Mouse (Mus musculus) MEL (cell line): ENCODE measurements around the gene Adgre5. TPM values are rescaled to one million over a fixed set of nuclear protein-coding genes. Genes with fewer than 3 reads are reported as not detected.
A peak's percentile ranks its signal among the peaks of the same experiment; 100 is the strongest.

Experiments
- DNase-seq: peaks from one replicate; pipeline ENCODE4 v3.0.0; 2011; ENCODE audit warnings: low read depth, low spot score
- H3K27ac ChIP-seq: 2 replicates; pipeline ENCODE4 v1.5.1; 2012; ENCODE audit warnings: low read depth, mild to moderate bottlenecking, control low read depth, low read length, moderate library complexity; ENCODE audit not compliant: control insufficient read depth
- H3K27me3 ChIP-seq, 2 experiments: fragments of 150-350 bp in 1 of 2; sonication (generic) in 1 of 2; 2 replicates each; pipeline ENCODE4 v1.6.1; 2012; ENCODE audit warnings: low read length in 2 of 2, mild to moderate bottlenecking in 2 of 2, improper control_type of control experiment in 1 of 2, moderate library complexity in 1 of 2; ENCODE audit not compliant: insufficient read depth in 2 of 2, control insufficient read depth in 1 of 2
- H3K36me3 ChIP-seq, 2 experiments: 2 replicates each; pipeline ENCODE4 v1.6.1; 2012 to 2014; ENCODE audit warnings: low read length in 2 of 2, improper control_type of control experiment in 1 of 2, inconsistent platforms in 1 of 2, mild to moderate bottlenecking in 1 of 2; ENCODE audit not compliant: insufficient read depth in 2 of 2, control insufficient read depth in 1 of 2
- H3K4me1 ChIP-seq, 2 experiments: fragments of 150-350 bp in 1 of 2; sonication (generic) in 1 of 2; 2 replicates each; pipeline ENCODE4 v1.6.1; 2012; ENCODE audit warnings: low read length in 2 of 2, improper control_type of control experiment in 1 of 2, mild to moderate bottlenecking in 1 of 2; ENCODE audit not compliant: insufficient read depth in 2 of 2, control insufficient read depth in 1 of 2
- H3K4me3 ChIP-seq, 2 experiments: fragments of 150-350 bp in 1 of 2; sonication (generic) in 1 of 2; 2 replicates each; pipeline ENCODE4 v1.5.1; 2012; ENCODE audit warnings: low read depth in 2 of 2, low read length in 2 of 2, mild to moderate bottlenecking in 2 of 2, moderate library complexity in 2 of 2, control low read depth in 1 of 2, improper control_type of control experiment in 1 of 2; ENCODE audit not compliant: control insufficient read depth in 1 of 2, insufficient read depth in 1 of 2
- H3K79me2 ChIP-seq: 2 replicates; pipeline ENCODE4 v1.6.1; 2012; ENCODE audit warnings: mild to moderate bottlenecking, low read length, moderate library complexity; ENCODE audit not compliant: control insufficient read depth, poor library complexity, insufficient read depth
- H3K9ac ChIP-seq: 2 replicates; pipeline ENCODE4 v1.6.1; 2012; ENCODE audit warnings: low read depth, mild to moderate bottlenecking, control low read depth, low read length, moderate library complexity; ENCODE audit not compliant: control insufficient read depth, poor library complexity, severe bottlenecking
- H3K9me3 ChIP-seq: fragments of 150-350 bp; sonication (generic); replicated peaks from 2 replicates; pipeline ENCODE4 v1.6.1; 2012; ENCODE audit warnings: mild to moderate bottlenecking, low read length, improper control_type of control experiment, moderate library complexity; ENCODE audit not compliant: insufficient read depth
- CHD1 ChIP-seq: IDR thresholded peaks from 2 replicates; pipeline ENCODE4 v1.6.1; 2012; ENCODE audit warnings: low read depth, mild to moderate bottlenecking, inconsistent platforms, low read length, improper control_type of control experiment
- CTCF ChIP-seq, 3 experiments: IDR thresholded peaks in 2 of 3; conservative IDR thresholded peaks in 1 of 3; 2 replicates each; pipeline ENCODE4 v1.5.1; 2011 to 2012; ENCODE audit warnings: low read length in 3 of 3, low read depth in 2 of 3, mild to moderate bottlenecking in 2 of 3, improper control_type of control experiment in 1 of 3, inconsistent platforms in 1 of 3, mixed read lengths in 1 of 3, moderate library complexity in 1 of 3; ENCODE audit not compliant: control insufficient read depth in 1 of 3, insufficient read depth in 1 of 3, poor library complexity in 1 of 3, severe bottlenecking in 1 of 3
- E2F4 ChIP-seq: IDR thresholded peaks from 2 replicates; pipeline ENCODE4 v1.6.1; 2011; ENCODE audit warnings: low read depth, low read length, improper control_type of control experiment, borderline replicate concordance
- ELF1 ChIP-seq: IDR thresholded peaks from 2 replicates; pipeline ENCODE4 v1.6.1; 2014; ENCODE audit warnings: low read depth, mild to moderate bottlenecking, inconsistent platforms, low read length, improper control_type of control experiment, moderate library complexity
- EP300 ChIP-seq, 2 experiments: IDR thresholded peaks; 2 replicates each; pipeline ENCODE4 v1.6.1; 2011; ENCODE audit warnings: improper control_type of control experiment in 2 of 2, low read length in 2 of 2, low read depth in 1 of 2, mild to moderate bottlenecking in 1 of 2
- ETS1 ChIP-seq: IDR thresholded peaks from 2 replicates; pipeline ENCODE4 v1.6.1; 2012; ENCODE audit warnings: low read depth, mild to moderate bottlenecking, inconsistent platforms, low read length, improper control_type of control experiment, moderate library complexity
- GATA1 ChIP-seq: IDR thresholded peaks from 2 replicates; pipeline ENCODE4 v1.6.1; 2011; ENCODE audit warnings: low read depth, low read length, improper control_type of control experiment
- JUND ChIP-seq: IDR thresholded peaks from 2 replicates; pipeline ENCODE4 v1.6.1; 2011; ENCODE audit warnings: low read depth, mild to moderate bottlenecking, improper control_type of control experiment, low read length
- KAT2A ChIP-seq: conservative IDR thresholded peaks from 2 replicates; pipeline ENCODE4 v1.6.1; 2012; ENCODE audit warnings: low read depth, low read length, improper control_type of control experiment, inconsistent platforms
- MAZ ChIP-seq: IDR thresholded peaks from 2 replicates; pipeline ENCODE4 v1.6.1; 2012; ENCODE audit warnings: low read depth, mild to moderate bottlenecking, inconsistent platforms, low read length, improper control_type of control experiment
- MXI1 ChIP-seq: IDR thresholded peaks from 2 replicates; pipeline ENCODE4 v1.6.1; 2011; ENCODE audit warnings: mild to moderate bottlenecking, low read depth, low read length, improper control_type of control experiment
- MYB ChIP-seq: IDR thresholded peaks from 2 replicates; pipeline ENCODE4 v1.6.1; 2011; ENCODE audit warnings: mild to moderate bottlenecking, low read depth, low read length, improper control_type of control experiment
- MYC ChIP-seq: IDR thresholded peaks from 2 replicates; pipeline ENCODE4 v1.6.1; 2011; ENCODE audit warnings: low read depth, mild to moderate bottlenecking, low read length, improper control_type of control experiment, moderate library complexity
- NRF1 ChIP-seq: IDR thresholded peaks from 2 replicates; pipeline ENCODE4 v1.6.1; 2014; ENCODE audit warnings: low read depth, mild to moderate bottlenecking, inconsistent platforms, low read length, improper control_type of control experiment, moderate library complexity; ENCODE audit not compliant: poor library complexity, insufficient read depth, severe bottlenecking
- POLR2A ChIP-seq, 2 experiments: IDR thresholded peaks; 2 replicates each; pipeline ENCODE4 v1.6.1; 2011 to 2012; ENCODE audit warnings: low read length in 2 of 2, mild to moderate bottlenecking in 2 of 2, control low read depth in 1 of 2, improper control_type of control experiment in 1 of 2, low read depth in 1 of 2, moderate library complexity in 1 of 2; ENCODE audit not compliant: control insufficient read depth in 1 of 2, insufficient read depth in 1 of 2, poor library complexity in 1 of 2
- RCOR1 ChIP-seq: IDR thresholded peaks from 2 replicates; pipeline ENCODE4 v1.6.1; 2012; ENCODE audit warnings: low read depth, mild to moderate bottlenecking, inconsistent platforms, low read length, improper control_type of control experiment
- SIN3A ChIP-seq: IDR thresholded peaks from 2 replicates; pipeline ENCODE4 v1.6.1; 2012; ENCODE audit warnings: low read length, improper control_type of control experiment, inconsistent platforms
- TAL1 ChIP-seq: IDR thresholded peaks from 2 replicates; pipeline ENCODE4 v1.6.1; 2012; ENCODE audit warnings: mild to moderate bottlenecking, inconsistent platforms, low read length, moderate library complexity, mixed read lengths
- TBP ChIP-seq: IDR thresholded peaks from 2 replicates; pipeline ENCODE4 v1.8.0; 2011; ENCODE audit warnings: low read depth, low read length, improper control_type of control experiment
- TCF12 ChIP-seq: IDR thresholded peaks from 2 replicates; pipeline ENCODE4 v1.6.1; 2014; ENCODE audit warnings: low read depth, mild to moderate bottlenecking, inconsistent platforms, low read length, improper control_type of control experiment, moderate library complexity
- UBTF ChIP-seq: IDR thresholded peaks from 2 replicates; pipeline ENCODE4 v1.6.1; 2012; ENCODE audit warnings: low read depth, mild to moderate bottlenecking, inconsistent platforms, low read length, improper control_type of control experiment, moderate library complexity, borderline replicate concordance; ENCODE audit not compliant: insufficient read depth
- USF2 ChIP-seq, 2 experiments: IDR thresholded peaks; 2 replicates each; pipeline ENCODE4 v1.6.1; 2011 to 2012; ENCODE audit warnings: improper control_type of control experiment in 2 of 2, low read length in 2 of 2, borderline replicate concordance in 1 of 2, inconsistent platforms in 1 of 2, low read depth in 1 of 2, mild to moderate bottlenecking in 1 of 2; ENCODE audit not compliant: insufficient read depth in 1 of 2
- polyA plus RNA-seq, 2 experiments: library from polyadenylated mRNA; stranded (reverse) in 1 of 2; unstranded in 1 of 2; fragments of >175 nt in 1 of 2; fragments of >200 nt in 1 of 2; gene quantifications; 2 replicates each; pipeline versions ENCODE4 v1.2.1 to v1.2.4; 2012; ENCODE audit warnings: low replicate concordance in 2 of 2, low read depth in 1 of 2; ENCODE audit not compliant: insufficient read length in 2 of 2, insufficient read depth in 1 of 2, missing spikeins in 1 of 2
- total RNA-seq: library from RNA; depleted of rRNA; stranded (reverse); fragments of 300-350 nt; gene quantifications from 2 replicates; pipeline ENCODE4 v1.2.3, GENCODE M21; 2012

Adgre5 gene
- total and polyA plus RNA-seq, 3 experiments: 18.5 to 21.4 TPM; not detected in 1

DNA sequence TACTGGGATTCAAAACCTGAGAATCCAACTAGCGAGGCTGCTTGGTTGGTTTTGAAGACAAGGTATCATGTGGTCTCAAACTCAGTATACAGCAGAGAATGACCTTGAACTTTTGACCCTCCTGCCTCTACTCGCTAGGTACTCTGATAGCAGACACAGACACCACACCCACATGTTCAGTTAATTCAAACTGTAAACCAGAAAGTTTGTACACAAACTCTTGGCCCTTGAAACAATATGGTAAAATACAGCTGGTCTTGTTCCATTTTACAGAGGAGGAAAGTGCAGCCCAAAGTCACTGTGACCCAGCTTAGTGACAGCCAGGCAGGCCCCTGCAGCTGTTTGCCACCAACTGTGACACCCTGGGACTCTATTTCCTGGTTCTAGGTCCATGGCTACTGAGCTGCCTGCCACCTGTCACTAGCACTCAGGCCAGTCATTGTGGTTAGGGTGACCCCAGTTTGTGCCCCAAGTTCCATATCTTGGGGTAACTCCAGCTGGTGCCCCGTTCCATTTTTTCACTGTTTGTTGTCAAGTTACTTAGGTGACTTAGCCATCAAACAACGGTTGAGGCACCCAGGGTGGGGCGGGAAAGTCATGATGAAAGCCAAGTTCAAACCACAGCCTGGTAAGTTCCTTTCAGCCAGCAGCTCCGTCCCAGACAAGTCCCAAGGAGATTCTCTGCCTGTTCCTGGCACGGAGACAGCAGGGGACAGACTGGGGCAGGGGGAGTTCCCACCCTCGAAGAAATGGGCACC is 1.2 kb downstream of the Adgre5 start:
- peak overlapping the region; percentile 78 to 93 for H3K4me3 ChIP-seq
- peak; percentile 82 for DNase-seq
- H3K27ac ChIP-seq: peak overlapping the region; percentile 46
- TF ChIP-seq EP300 (IDR thresholded peaks at IDR 0.05; ENCODE audit: low read depth in 1 of 2, low read length in 2 of 2): peak in 1 of 2 experiments; percentile 52; a peak in 3 of 4 replicates
- TF ChIP-seq ELF1: peak; percentile 57; the same call in 1 of the 2 replicates
- 0 out of 2 replicates have a peak, but pooled peaks have one; percentile 44 for TF ChIP-seq RCOR1
- peak; percentile 30; the same call in 1 of the 2 replicates for TF ChIP-seq TCF12
- TF ChIP-seq MYB: peak; percentile 41; the same call in 1 of the 2 replicates
- peak; percentile 89 for TF ChIP-seq ETS1
- TF ChIP-seq MXI1: 0 out of 2 replicates have a peak, but pooled peaks have one; percentile 12
- 0 out of 2 replicates have a peak, but pooled peaks have one; percentile 27 for TF ChIP-seq TBP
- TF ChIP-seq UBTF: no peak
- TF ChIP-seq USF2 (IDR thresholded peaks at IDR 0.05; ENCODE audit: borderline replicate concordance in 1 of 2, insufficient read depth in 1 of 2, low read depth in 1 of 2, low read length in 2 of 2): no peak
- no peak for TF ChIP-seq MAZ
- no peak for TF ChIP-seq KAT2A
- TF ChIP-seq MYC: no peak
- peak; percentile 62 for TF ChIP-seq SIN3A
- H3K27me3 ChIP-seq: no peaks in the 10 kb centered on the region
- H3K4me1 ChIP-seq: peaks cover 17 to 45% of the 10 kb centered on the region in 2 experiments
- H3K9me3 ChIP-seq: no peaks in the 10 kb centered on the region
- H3K36me3 ChIP-seq: peaks cover 0 to 27% of the 10 kb centered on the region in 2 experiments; a peak in 2 of 4 replicates
- peak overlapping the region; percentile 84 for H3K9ac ChIP-seq
- peaks cover 3% of the 10 kb centered on the region; the same call in 1 of the 2 replicates for H3K79me2 ChIP-seq

DNA sequence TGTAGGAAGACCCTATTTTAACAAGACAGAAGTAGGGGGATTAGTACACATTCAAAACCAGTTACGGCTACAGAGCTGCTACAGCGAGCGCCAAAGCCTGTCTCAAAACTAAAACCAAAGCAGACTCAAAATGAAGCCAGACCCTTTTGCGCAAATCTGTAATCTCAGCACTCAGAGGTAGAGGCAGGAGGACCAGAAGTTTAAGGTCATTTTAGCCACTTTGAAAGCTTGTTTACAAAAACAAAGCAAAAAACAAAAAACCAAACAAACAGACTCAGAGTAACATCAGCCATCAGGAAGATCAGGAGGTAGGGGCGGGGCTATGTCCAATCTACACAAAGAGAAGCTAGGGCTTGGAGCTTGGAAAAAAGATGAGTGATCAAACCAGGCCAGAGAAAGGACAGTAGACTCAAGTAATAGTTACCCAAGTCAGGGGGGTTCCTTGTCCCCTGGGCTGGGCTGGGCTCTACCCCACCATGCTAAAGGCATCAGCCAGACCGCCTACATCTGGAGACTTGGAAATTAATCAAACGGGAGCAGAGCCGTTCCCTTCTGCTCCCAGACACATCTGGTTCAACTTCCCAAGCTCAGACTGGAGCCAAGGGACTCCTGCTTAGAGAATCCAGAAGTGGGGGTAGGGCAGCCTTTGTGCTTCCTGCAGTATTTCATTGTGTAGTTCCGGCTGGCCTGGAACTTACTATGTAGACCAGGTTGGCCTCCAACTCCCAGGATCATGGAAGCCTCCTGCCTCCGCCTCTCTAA is 2.0 kb downstream of the Adgre5 start:
- Histone ChIP-seq H3K4me1 (peaks cover 17 to 45% of the 10 kb centered on the region in 2 experiments), H3K27me3 (no peaks in the 10 kb centered on the region), H3K9ac (no peak overlapping the region), H3K27ac (peak overlapping the region; percentile 46), H3K36me3 (peaks cover 0 to 27% of the 10 kb centered on the region in 2 experiments; a peak in 2 of 4 replicates), H3K79me2 (peaks cover 3% of the 10 kb centered on the region; the same call in 1 of the 2 replicates), H3K4me3 (no peak overlapping the region), H3K9me3 (no peaks in the 10 kb centered on the region)
- DNase-seq: no peak
- no peak for TF ChIP-seq E2F4
- no peak for TF ChIP-seq POLR2A (IDR thresholded peaks at IDR 0.05; ENCODE audit: control insufficient read depth in 1 of 2, insufficient read depth in 1 of 2, low read depth in 1 of 2, low read length in 2 of 2, poor library complexity in 1 of 2)
- TF ChIP-seq JUND: no peak
- TF ChIP-seq CHD1: no peak
- no peak for TF ChIP-seq SIN3A
- no peak for TF ChIP-seq GATA1
- TF ChIP-seq USF2 (IDR thresholded peaks at IDR 0.05; ENCODE audit: borderline replicate concordance in 1 of 2, insufficient read depth in 1 of 2, low read depth in 1 of 2, low read length in 2 of 2): no peak
- no peak for TF ChIP-seq UBTF
- TF ChIP-seq NRF1: no peak
- TF ChIP-seq CTCF (IDR thresholded peaks at IDR 0.05 in 2 of 3, conservative IDR thresholded peaks at IDR 0.05 in 1 of 3; ENCODE audit: control insufficient read depth in 1 of 3, insufficient read depth in 1 of 3, low read depth in 2 of 3, low read length in 3 of 3, poor library complexity in 1 of 3, severe bottlenecking in 1 of 3): no peak
- TF ChIP-seq TAL1: no peak
